Mouse (Mus musculus): ENCODE results near the gene Tmigd1. TPM values are rescaled to one million over a fixed set of nuclear protein-coding genes. Genes with fewer than 3 reads are reported as not detected.
A peak's percentile ranks its signal among the peaks of the same experiment; 100 is the strongest.

Tmigd1 gene
- polyA plus RNA-seq, 1 experiment from 2014 or later, result 0.16 TPM

- ATAC-seq (ENCODE audit: low FRiP score, low TSS enrichment) (no peak), DNase-seq (no peak)
- 85% methylated on average over 5 of the region's 5 CpGs for WGBS
These were observed 34.6 kb downstream of the Tmigd1 start for GRCm38 (mm10) chr11:76936578-76936977.

GRCm38 (mm10) chr11:76944839-76945238 lies 42.9 kb downstream of the Tmigd1 start:
- Histone ChIP-seq H3K4me1 (ENCODE audit: control insufficient read depth, insufficient read depth, low read length) (peaks cover 9% of the 10 kb centered on the region), H3K9me3 (ENCODE audit: control insufficient read depth, low read length) (no peaks in the 10 kb centered on the region), H3K9ac (replicated peaks; ENCODE audit: low read length) (peak overlapping the region; percentile 87), H3K4me3 (replicated peaks; ENCODE audit: low read depth, low read length) (peak overlapping the region; percentile 81), H3K27ac (replicated peaks; ENCODE audit: low read depth, low read length) (no peak overlapping the region), H3K4me2 (ENCODE audit: low read length) (peak overlapping the region; percentile 79), H3K36me3 (ENCODE audit: control insufficient read depth, insufficient read depth, low read length) (no peaks in the 10 kb centered on the region), H3K27me3 (ENCODE audit: control insufficient read depth, insufficient read depth, low read length) (no peaks in the 10 kb centered on the region)
- 71% methylated on average over 6 of the region's 6 CpGs for WGBS
- DNase-seq (no peak), ATAC-seq (ENCODE audit: low FRiP score, low TSS enrichment) (no peak)

More at GRCm38 (mm10) chr11:76936578-76936977, 34.6 kb downstream of the Tmigd1 start:
- H3K27ac ChIP-seq (replicated peaks; ENCODE audit: low read depth, low read length), result no peak overlapping the region
- no peaks in the 10 kb centered on the region for H3K4me1 ChIP-seq (ENCODE audit: control insufficient read depth, insufficient read depth, low read length)
- H3K27me3 ChIP-seq (ENCODE audit: control insufficient read depth, insufficient read depth, low read length), result no peaks in the 10 kb centered on the region
- no peaks in the 10 kb centered on the region for H3K36me3 ChIP-seq (ENCODE audit: control insufficient read depth, insufficient read depth, low read length)
- no peaks in the 10 kb centered on the region for H3K9me3 ChIP-seq (ENCODE audit: control insufficient read depth, low read length)
- H3K4me2 ChIP-seq (ENCODE audit: low read length), result no peak overlapping the region
- no peak overlapping the region for H3K9ac ChIP-seq (replicated peaks; ENCODE audit: low read length)
- H3K4me3 ChIP-seq (replicated peaks; ENCODE audit: low read depth, low read length), result no peak overlapping the region

GRCm38 (mm10) chr11:76945386-76946202 lies 43.6 kb downstream of the Tmigd1 start:
- Histone ChIP-seq H3K4me3 (replicated peaks; ENCODE audit: low read depth, low read length) (peak overlapping the region; percentile 81), H3K27ac (replicated peaks; ENCODE audit: low read depth, low read length) (peak overlapping the region; percentile 75), H3K4me1 (ENCODE audit: control insufficient read depth, insufficient read depth, low read length) (peaks cover 9% of the 10 kb centered on the region), H3K4me2 (ENCODE audit: low read length) (peak overlapping the region; percentile 79), H3K36me3 (ENCODE audit: control insufficient read depth, insufficient read depth, low read length) (no peaks in the 10 kb centered on the region), H3K9me3 (ENCODE audit: control insufficient read depth, low read length) (no peaks in the 10 kb centered on the region), H3K27me3 (ENCODE audit: control insufficient read depth, insufficient read depth, low read length) (no peaks in the 10 kb centered on the region), H3K9ac (replicated peaks; ENCODE audit: low read length) (peak overlapping the region; percentile 87)
- DNase-seq (peak; percentile 94), ATAC-seq (ENCODE audit: low FRiP score, low TSS enrichment) (peak; percentile 85)
- WGBS, result under 1% methylated on average over 58 of the region's 58 CpGs

- H3K4me2 ChIP-seq (ENCODE audit: low read length), result peak overlapping the region; percentile 79
- 6% methylated on average over 8 of the region's 8 CpGs for WGBS
- H3K4me1 ChIP-seq (ENCODE audit: control insufficient read depth, insufficient read depth, low read length), result peaks cover 9% of the 10 kb centered on the region
- ATAC-seq (ENCODE audit: low FRiP score, low TSS enrichment) (no peak), DNase-seq (no peak)
- H3K36me3 ChIP-seq (ENCODE audit: control insufficient read depth, insufficient read depth, low read length), result peaks cover 5% of the 10 kb centered on the region
- H3K27me3 ChIP-seq (ENCODE audit: control insufficient read depth, insufficient read depth, low read length), result no peaks in the 10 kb centered on the region
- no peak overlapping the region for H3K27ac ChIP-seq (replicated peaks; ENCODE audit: low read depth, low read length)
- no peaks in the 10 kb centered on the region for H3K9me3 ChIP-seq (ENCODE audit: control insufficient read depth, low read length)
- peak overlapping the region; percentile 87 for H3K9ac ChIP-seq (replicated peaks; ENCODE audit: low read length)
- H3K4me3 ChIP-seq (replicated peaks; ENCODE audit: low read depth, low read length), result peak overlapping the region; percentile 81
These were observed 44.2 kb downstream of the Tmigd1 start for GRCm38 (mm10) chr11:76946203-76946585.

GRCm38 (mm10) chr11:76953536-76953935 lies 51.6 kb downstream of the Tmigd1 start:
- H3K4me1 ChIP-seq (ENCODE audit: control insufficient read depth, insufficient read depth, low read length), result no peaks in the 10 kb centered on the region
- no peak overlapping the region for H3K27ac ChIP-seq (replicated peaks; ENCODE audit: low read depth, low read length)
- ATAC-seq (ENCODE audit: low FRiP score, low TSS enrichment), result no peak
- no peak overlapping the region for H3K4me2 ChIP-seq (ENCODE audit: low read length)
- no peaks in the 10 kb centered on the region for H3K27me3 ChIP-seq (ENCODE audit: control insufficient read depth, insufficient read depth, low read length)
- H3K9me3 ChIP-seq (ENCODE audit: control insufficient read depth, low read length), result no peaks in the 10 kb centered on the region
- no peak overlapping the region for H3K9ac ChIP-seq (replicated peaks; ENCODE audit: low read length)
- peaks cover 70% of the 10 kb centered on the region for H3K36me3 ChIP-seq (ENCODE audit: control insufficient read depth, insufficient read depth, low read length)
- no peak for DNase-seq
- 99% methylated on average over 2 of the region's 2 CpGs for WGBS
- H3K4me3 ChIP-seq (replicated peaks; ENCODE audit: low read depth, low read length), result no peak overlapping the region

- H3K36me3 ChIP-seq (ENCODE audit: control insufficient read depth, insufficient read depth, low read length), result peaks cover 84% of the 10 kb centered on the region
- ATAC-seq (ENCODE audit: low FRiP score, low TSS enrichment) (no peak), DNase-seq (no peak)
- 97% methylated on average over 3 of the region's 3 CpGs for WGBS
- H3K4me2 ChIP-seq (ENCODE audit: low read length), result no peak overlapping the region
- no peak overlapping the region for H3K27ac ChIP-seq (replicated peaks; ENCODE audit: low read depth, low read length)
- no peaks in the 10 kb centered on the region for H3K27me3 ChIP-seq (ENCODE audit: control insufficient read depth, insufficient read depth, low read length)
- H3K4me1 ChIP-seq (ENCODE audit: control insufficient read depth, insufficient read depth, low read length), result no peaks in the 10 kb centered on the region
- H3K9ac ChIP-seq (replicated peaks; ENCODE audit: low read length), result no peak overlapping the region
- H3K4me3 ChIP-seq (replicated peaks; ENCODE audit: low read depth, low read length), result no peak overlapping the region
- H3K9me3 ChIP-seq (ENCODE audit: control insufficient read depth, low read length), result no peaks in the 10 kb centered on the region
These were observed 63.7 kb downstream of the Tmigd1 start for GRCm38 (mm10) chr11:76965703-76966102.

Other genes with a start within 250 kb of the Tmigd1 start
- 0.73 and 0.76 TPM in 2 replicates for gene Bhlha9, start 229.7 kb upstream of the Tmigd1 start, polyA plus RNA-seq (2014; fragmentation: Nextera tagmentation; extraction: Ambion mirVana)
- gene Trarg1, start 222.4 kb upstream of the Tmigd1 start, polyA plus RNA-seq (2014; fragmentation: Nextera tagmentation; extraction: Ambion mirVana), result 0.11 and 0.26 TPM in 2 replicates
- gene Gosr1, start 138.6 kb upstream of the Tmigd1 start, polyA plus RNA-seq (2014; fragmentation: Nextera tagmentation; extraction: Ambion mirVana), result 26.2 and 40.8 TPM in 2 replicates
- gene Cpd, start 55.1 kb upstream of the Tmigd1 start, polyA plus RNA-seq (2014; fragmentation: Nextera tagmentation; extraction: Ambion mirVana), result 8.6 and 11.8 TPM in 2 replicates
- gene Blmh, start 22.6 kb downstream of the Tmigd1 start, polyA plus RNA-seq (2014; fragmentation: Nextera tagmentation; extraction: Ambion mirVana), result 113 and 136 TPM in 2 replicates
- gene Slc6a4, start 96.4 kb downstream of the Tmigd1 start, polyA plus RNA-seq (2014; fragmentation: Nextera tagmentation; extraction: Ambion mirVana), result 5.0 and 6.1 TPM in 2 replicates
- 50.5 and 54.7 TPM in 2 replicates for gene Nsrp1, start 176.3 kb downstream of the Tmigd1 start, polyA plus RNA-seq (2014; fragmentation: Nextera tagmentation; extraction: Ambion mirVana)

Measured in midbrain, embryonic 14.5 days (tissue).